Mouse (Mus musculus): ENCODE data around the gene Auts2.

DNA sequence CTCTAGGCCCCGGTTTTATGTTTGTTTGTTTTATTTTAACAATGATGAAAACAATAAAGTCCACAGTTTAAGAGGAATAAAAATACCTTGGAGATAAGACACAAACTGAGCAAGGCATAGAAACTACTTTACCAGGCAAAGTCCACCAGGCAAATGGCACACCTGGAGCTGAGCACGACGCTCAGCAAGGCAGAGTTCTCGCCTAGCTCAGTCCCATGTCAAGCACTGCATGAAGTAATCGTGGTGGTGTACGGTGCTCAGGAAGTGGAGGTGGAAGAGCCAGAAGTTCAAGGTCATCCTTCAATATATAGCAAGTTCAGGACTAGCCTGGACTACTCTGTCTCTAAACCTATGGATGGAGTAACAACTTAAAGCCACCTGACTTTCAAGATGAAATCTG, 503.6 kb downstream of the Auts2 start:
- TF ChIP-seq CTCF (IDR thresholded peaks at IDR 0.05; ENCODE audit: extremely low read depth, insufficient read length, insufficient replicate concordance, low read depth, low read length) (no peak), POLR2A (IDR thresholded peaks at IDR 0.05; ENCODE audit: low read depth, low read length) (no peak)

Data from small intestine, adult 2 months (tissue).